Mouse (Mus musculus): ENCODE results near the gene Rimbp2. TPM values are rescaled to one million over a fixed set of nuclear protein-coding genes. Genes with fewer than 3 reads are reported as not detected.
A peak's percentile ranks its signal among the peaks of the same experiment; 100 is the strongest.
"Not testable (repeated sequence)": the region's sequence is repeated elsewhere in the genome, so short reads cannot be mapped to it uniquely, and the experiment has no call there.

The Rimbp2 gene
- total and polyA plus RNA-seq, 3 experiments = not detected

- Histone ChIP-seq H3K4me1 (ENCODE audit: control insufficient read depth in 1 of 2, insufficient read depth in 2 of 2, low read length in 2 of 2) (no peaks in the 10 kb centered on the region), H3K79me2 (ENCODE audit: control insufficient read depth, insufficient read depth, low read length, poor library complexity) (no peaks in the 10 kb centered on the region), H3K9ac (ENCODE audit: control insufficient read depth, low read depth, low read length, poor library complexity, severe bottlenecking) (no peak overlapping the region), H3K4me3 (ENCODE audit: control insufficient read depth in 1 of 2, insufficient read depth in 1 of 2, low read depth in 2 of 2, low read length in 2 of 2) (no peak overlapping the region), H3K27ac (ENCODE audit: control insufficient read depth, low read depth, low read length) (no peak overlapping the region), H3K36me3 (ENCODE audit: control insufficient read depth in 1 of 2, insufficient read depth in 2 of 2, low read length in 2 of 2) (no peaks in the 10 kb centered on the region), H3K27me3 (ENCODE audit: control insufficient read depth in 1 of 2, insufficient read depth in 2 of 2, low read length in 2 of 2) (no peaks in the 10 kb centered on the region; a peak in 1 of 4 replicates), H3K9me3 (replicated peaks; ENCODE audit: insufficient read depth, low read length) (no peaks in the 10 kb centered on the region)
- no peak for DNase-seq (ENCODE audit: low read depth, low spot score)
- TF ChIP-seq ZMIZ1 (IDR thresholded peaks at IDR 0.05; ENCODE audit: low read depth, low read length) (no peak), TAL1 (IDR thresholded peaks at IDR 0.05; ENCODE audit: low read length) (no peak), CTCF (IDR thresholded peaks at IDR 0.05 in 2 of 3, conservative IDR thresholded peaks at IDR 0.05 in 1 of 3; ENCODE audit: control insufficient read depth in 1 of 3, insufficient read depth in 1 of 3, low read depth in 2 of 3, low read length in 3 of 3, poor library complexity in 1 of 3, severe bottlenecking in 1 of 3) (no peak), CHD1 (IDR thresholded peaks at IDR 0.05; ENCODE audit: low read depth, low read length) (no peak)
These were observed 5.6 kb upstream of the Rimbp2 start for GRCm38 (mm10) chr5:128958916-128959315.

DNA sequence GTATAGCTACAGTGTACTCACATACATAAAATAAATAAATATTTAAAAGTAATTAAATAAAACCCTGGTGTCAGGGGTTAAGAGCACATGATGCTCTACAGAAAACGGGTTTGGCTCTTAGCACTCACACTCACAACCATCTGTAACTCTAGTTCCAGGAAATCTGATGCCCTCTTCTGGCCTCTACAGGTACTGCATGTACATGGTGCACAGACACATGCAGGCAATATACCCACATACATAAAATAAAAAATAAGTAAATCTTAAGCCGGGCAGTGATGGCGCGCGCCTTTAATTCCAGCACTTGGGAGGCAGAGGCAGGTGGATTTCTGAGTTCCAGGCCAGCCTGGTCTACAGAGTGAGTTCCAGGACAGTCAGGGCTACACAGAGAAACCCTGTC, 1.1 kb upstream of the Rimbp2 start:
- H3K36me3 ChIP-seq (ENCODE audit: control insufficient read depth in 1 of 2, insufficient read depth in 2 of 2, low read length in 2 of 2); H3K9ac ChIP-seq (ENCODE audit: control insufficient read depth, low read depth, low read length, poor library complexity, severe bottlenecking); H3K79me2 ChIP-seq (ENCODE audit: control insufficient read depth, insufficient read depth, low read length, poor library complexity); H3K27me3 ChIP-seq (ENCODE audit: control insufficient read depth in 1 of 2, insufficient read depth in 2 of 2, low read length in 2 of 2); H3K4me1 ChIP-seq (ENCODE audit: control insufficient read depth in 1 of 2, insufficient read depth in 2 of 2, low read length in 2 of 2); H3K9me3 ChIP-seq (replicated peaks; ENCODE audit: insufficient read depth, low read length); H3K4me3 ChIP-seq (ENCODE audit: control insufficient read depth in 1 of 2, insufficient read depth in 1 of 2, low read depth in 2 of 2, low read length in 2 of 2); H3K27ac ChIP-seq (ENCODE audit: control insufficient read depth, low read depth, low read length): not testable (repeated sequence)
- TF ChIP-seq CTCF (IDR thresholded peaks at IDR 0.05 in 2 of 3, conservative IDR thresholded peaks at IDR 0.05 in 1 of 3; ENCODE audit: control insufficient read depth in 1 of 3, insufficient read depth in 1 of 3, low read depth in 2 of 3, low read length in 3 of 3, poor library complexity in 1 of 3, severe bottlenecking in 1 of 3) (peak; percentile 16 to 32 (median 25); a peak in 5 of 6 replicates), SMC3 (IDR thresholded peaks at IDR 0.05; ENCODE audit: low read depth, low read length) (peak; percentile 5; the same call in 1 of the 2 replicates)
- DNase-seq (ENCODE audit: low read depth, low spot score) = peak; percentile 33

DNA sequence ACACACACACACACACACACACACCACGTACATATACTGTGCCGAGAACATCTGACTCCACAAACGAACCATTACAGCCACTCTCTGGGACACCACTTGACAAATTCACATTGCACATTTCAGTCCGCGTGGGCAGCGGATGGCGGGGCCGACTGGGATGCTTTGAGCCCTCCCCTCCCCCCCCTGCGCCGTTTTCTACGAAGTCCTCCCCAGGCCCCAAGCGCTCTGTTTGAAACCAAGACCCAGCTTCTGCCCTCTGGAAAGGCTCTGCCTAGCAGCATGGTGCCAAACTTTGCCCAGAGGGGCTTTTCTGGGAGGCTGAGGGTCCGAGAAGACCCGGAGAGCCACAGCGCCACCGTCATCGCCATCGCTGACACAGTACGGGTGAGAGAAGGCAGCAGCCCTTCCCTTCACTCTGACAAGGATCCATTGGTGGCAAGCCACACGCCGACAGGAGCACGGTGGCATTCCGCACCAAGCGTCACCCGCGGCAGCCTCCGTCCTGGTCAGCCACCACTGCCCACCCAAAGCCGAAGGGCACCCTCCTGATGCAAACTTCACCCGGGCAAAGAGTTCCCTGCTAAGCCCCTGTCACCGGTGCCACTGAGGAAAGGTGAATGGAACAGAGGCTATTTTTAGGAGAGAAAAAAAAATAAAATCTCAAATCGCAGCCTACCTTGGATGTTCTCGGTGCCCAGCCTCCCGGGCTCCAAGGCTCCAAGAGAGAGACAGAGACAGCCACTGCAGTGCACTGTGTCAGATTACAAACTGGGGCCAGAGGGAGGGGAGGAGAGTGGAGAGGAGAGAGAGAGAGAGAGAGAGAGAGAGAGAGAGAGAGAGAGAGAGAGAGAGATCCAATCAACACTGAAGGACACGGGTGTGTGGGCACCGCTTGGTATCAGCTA, 743 bp downstream of the Rimbp2 start:
- Histone ChIP-seq H3K27me3 (ENCODE audit: control insufficient read depth in 1 of 2, insufficient read depth in 2 of 2, low read length in 2 of 2) (no peaks in the 10 kb centered on the region), H3K4me3 (ENCODE audit: control insufficient read depth in 1 of 2, insufficient read depth in 1 of 2, low read depth in 2 of 2, low read length in 2 of 2) (no peak overlapping the region), H3K27ac (ENCODE audit: control insufficient read depth, low read depth, low read length) (no peak overlapping the region), H3K36me3 (ENCODE audit: control insufficient read depth in 1 of 2, insufficient read depth in 2 of 2, low read length in 2 of 2) (no peaks in the 10 kb centered on the region), H3K79me2 (ENCODE audit: control insufficient read depth, insufficient read depth, low read length, poor library complexity) (no peaks in the 10 kb centered on the region), H3K9ac (ENCODE audit: control insufficient read depth, low read depth, low read length, poor library complexity, severe bottlenecking) (no peak overlapping the region), H3K4me1 (ENCODE audit: control insufficient read depth in 1 of 2, insufficient read depth in 2 of 2, low read length in 2 of 2) (no peaks in the 10 kb centered on the region), H3K9me3 (replicated peaks; ENCODE audit: insufficient read depth, low read length) (no peaks in the 10 kb centered on the region)
- TF ChIP-seq ZC3H11A (IDR thresholded peaks at IDR 0.05; ENCODE audit: low read depth, low read length) = no peak
- TF ChIP-seq USF1 (IDR thresholded peaks at IDR 0.05; ENCODE audit: low read depth, low read length) = no peak
- no peak for TF ChIP-seq UBTF (IDR thresholded peaks at IDR 0.05; ENCODE audit: borderline replicate concordance, insufficient read depth, low read depth, low read length)
- no peak for TF ChIP-seq CTCF (IDR thresholded peaks at IDR 0.05 in 2 of 3, conservative IDR thresholded peaks at IDR 0.05 in 1 of 3; ENCODE audit: control insufficient read depth in 1 of 3, insufficient read depth in 1 of 3, low read depth in 2 of 3, low read length in 3 of 3, poor library complexity in 1 of 3, severe bottlenecking in 1 of 3)
- no peak for TF ChIP-seq POLR2AphosphoS2 (IDR thresholded peaks at IDR 0.05; ENCODE audit: low read length)
- TF ChIP-seq POLR2A (IDR thresholded peaks at IDR 0.05; ENCODE audit: control insufficient read depth in 1 of 2, insufficient read depth in 1 of 2, low read depth in 1 of 2, low read length in 2 of 2, poor library complexity in 1 of 2) = no peak
- no peak for TF ChIP-seq POLR2AphosphoS5 (IDR thresholded peaks at IDR 0.05; ENCODE audit: borderline replicate concordance, low read depth, low read length)
- TF ChIP-seq TCF12 (IDR thresholded peaks at IDR 0.05; ENCODE audit: low read depth, low read length) = no peak
- no peak for TF ChIP-seq RAD21 (IDR thresholded peaks at IDR 0.05; ENCODE audit: low read depth, low read length)
- no peak for TF ChIP-seq MEF2A (IDR thresholded peaks at IDR 0.05; ENCODE audit: extremely low read depth, insufficient replicate concordance, low read depth, low read length, poor library complexity, severe bottlenecking)
- no peak for TF ChIP-seq MXI1 (IDR thresholded peaks at IDR 0.05; ENCODE audit: low read depth, low read length)
- no peak for TF ChIP-seq SIN3A (IDR thresholded peaks at IDR 0.05; ENCODE audit: low read length)
- no peak for TF ChIP-seq ZKSCAN1 (IDR thresholded peaks at IDR 0.05; ENCODE audit: low read depth, low read length)
- no peak for TF ChIP-seq CHD1 (IDR thresholded peaks at IDR 0.05; ENCODE audit: low read depth, low read length)
- TF ChIP-seq MAZ (IDR thresholded peaks at IDR 0.05; ENCODE audit: low read depth, low read length) = no peak
- no peak for TF ChIP-seq GATA1 (IDR thresholded peaks at IDR 0.05; ENCODE audit: low read depth, low read length)
- TF ChIP-seq MYB (IDR thresholded peaks at IDR 0.05; ENCODE audit: low read depth, low read length) = no peak
- TF ChIP-seq SMC3 (IDR thresholded peaks at IDR 0.05; ENCODE audit: low read depth, low read length) = no peak
- no peak for DNase-seq (ENCODE audit: low read depth, low spot score)

All from MEL (cell line).